Mouse (Mus musculus) hindlimb bud, embryonic 11.5 days (tissue): ENCODE measurements around the gene Smim4.

ENCODE experiments used
- DNase-seq: peaks from one replicate; pipeline ENCODE4 v3.0.0-alpha.2; 2012; ENCODE audit warnings: low read depth, low spot score; ENCODE audit errors: extremely low spot score

Smim4 gene

GRCm38 (mm10) chr14:31138897-31139429 lies 10.2 kb upstream of the Smim4 start:
- no peak for DNase-seq

GRCm38 (mm10) chr14:31138219-31138896 lies 9.6 kb upstream of the Smim4 start:
- no peak for DNase-seq

- no peak for DNase-seq
Measured at GRCm38 (mm10) chr14:31137791-31138190, 9.0 kb upstream of the Smim4 start.

GRCm38 (mm10) chr14:31137281-31137595 lies 8.5 kb upstream of the Smim4 start:
- no peak for DNase-seq

- no peak for DNase-seq
Measured at GRCm38 (mm10) chr14:31136411-31137280, 7.9 kb upstream of the Smim4 start.

- DNase-seq = no peak
Measured at GRCm38 (mm10) chr14:31135495-31136410, 7.0 kb upstream of the Smim4 start.

GRCm38 (mm10) chr14:31134015-31135000 lies 5.6 kb upstream of the Smim4 start:
- DNase-seq = no peak

- DNase-seq = no peak
Measured at GRCm38 (mm10) chr14:31133023-31133665, 4.4 kb upstream of the Smim4 start.

GRCm38 (mm10) chr14:31132491-31132975 lies 3.8 kb upstream of the Smim4 start:
- DNase-seq = no peak

- DNase-seq = no peak
Measured at GRCm38 (mm10) chr14:31132031-31132430, 3.3 kb upstream of the Smim4 start.

GRCm38 (mm10) chr14:31131272-31131821 lies 2.6 kb upstream of the Smim4 start:
- no peak for DNase-seq

GRCm38 (mm10) chr14:31130236-31131220 lies 1.8 kb upstream of the Smim4 start, which contains the start of gene Nt5dc2:
Nt5dc2 (plus strand) TSS chr14:31131053.
- DNase-seq = no peak

- no peak for DNase-seq
Measured at GRCm38 (mm10) chr14:31129326-31130235, 825 bp upstream of the Smim4 start.

- no peak for DNase-seq
Measured at GRCm38 (mm10) chr14:31128101-31128825, 493 bp downstream of the Smim4 start.

- no peak for DNase-seq
Measured at GRCm38 (mm10) chr14:31126826-31127225, 1.9 kb downstream of the Smim4 start.
